Mouse (Mus musculus) forebrain, embryonic 14.5 days (tissue): ENCODE data around the gene Cntf. TPM values are rescaled to one million over a fixed set of nuclear protein-coding genes. Genes with fewer than 3 reads are reported as not detected.

ENCODE experiments used
- ATAC-seq: fragments of 200-750 bp; cut with Nextera tagmentation; 2 replicates; pipeline ENCODE4 v1.8.0; 2017; ENCODE audit warnings: mild to moderate bottlenecking, moderate library complexity
- DNase-seq: peaks from one replicate; pipeline ENCODE4 v3.0.0-alpha.2; 2015; ENCODE audit warnings: low spot score
- H3K27ac ChIP-seq: fragments of 300-500 bp; sonication (generic); 2 replicates; pipeline ENCODE4 v1.5.1; 2014; ENCODE audit warnings: low read depth, mild to moderate bottlenecking, control low read depth, low read length, moderate library complexity
- H3K27me3 ChIP-seq: fragments of 300-500 bp; sonication (generic); replicated peaks from 2 replicates; pipeline ENCODE4 v1.6.1; 2014; ENCODE audit warnings: low read length, control low read depth, mixed read lengths; ENCODE audit not compliant: control insufficient read depth, insufficient read depth
- H3K36me3 ChIP-seq: fragments of 300-500 bp; sonication (generic); 2 replicates; pipeline ENCODE4 v1.6.1; 2014; ENCODE audit warnings: low read length, control low read depth; ENCODE audit not compliant: control insufficient read depth, insufficient read depth
- H3K4me1 ChIP-seq: fragments of 300-500 bp; sonication (generic); 2 replicates; pipeline ENCODE4 v1.6.1; 2014; ENCODE audit warnings: antibody characterized with exemption, low read length, control low read depth; ENCODE audit not compliant: control insufficient read depth, insufficient read depth
- H3K4me2 ChIP-seq: fragments of 300-500 bp; sonication (generic); 2 replicates; pipeline ENCODE4 v1.6.1; 2014; ENCODE audit warnings: mild to moderate bottlenecking, control low read depth, low read length
- H3K4me3 ChIP-seq: fragments of 300-500 bp; sonication (generic); 2 replicates; pipeline ENCODE4 v1.5.1; 2014; ENCODE audit warnings: low read depth, low read length, control low read depth
- H3K9ac ChIP-seq: fragments of 300-500 bp; sonication (generic); 2 replicates; pipeline ENCODE4 v1.6.1; 2014; ENCODE audit warnings: mild to moderate bottlenecking, low read length, control low read depth, moderate library complexity
- H3K9me3 ChIP-seq: fragments of 300-500 bp; sonication (generic); replicated peaks from 2 replicates; pipeline ENCODE4 v1.6.1; 2016; ENCODE audit warnings: low read length, control low read depth, mixed read lengths; ENCODE audit not compliant: control insufficient read depth
- WGBS: fragments of 180-500 bp; shearing (Covaris S2); extraction: QIAGEN DNeasy Blood & Tissue Kit; methylation state at CpG from one replicate; pipeline ENCODE4 v1.1.7; 2014; 5-methylcytosine and 5-hydroxymethylcytosine counted together
- polyA plus RNA-seq: library from polyadenylated mRNA; unstranded; fragments of >200 nt; fragmentation: Nextera tagmentation; extraction: Ambion mirVana; gene quantifications from 2 replicates; pipeline ENCODE4 v1.2.1, GENCODE M21; 2014

Cntf gene
- 1.2 TPM in 2 replicates for polyA plus RNA-seq

- Histone ChIP-seq H3K9me3 (no peaks in the 10 kb centered on the region), H3K4me2 (no peak within 1 kb of the TSS), H3K9ac (no peak within 1 kb of the TSS), H3K27ac (no peak within 1 kb of the TSS), H3K4me3 (no peak within 1 kb of the TSS), H3K27me3 (no peaks in the 10 kb centered on the region), H3K4me1 (no peaks in the 10 kb centered on the region), H3K36me3 (peaks cover 41% of the 10 kb centered on the region)
- 66% methylated on average over 7 of the region's 7 CpGs for WGBS
- ATAC-seq (no peak), DNase-seq (no peak)
Measured at GRCm38 (mm10) chr19:12765308-12765707, at the start of gene Cntf. TSS of gene Cntf (minus strand) at chr19:12765632.

GRCm38 (mm10) chr19:12813883-12814282 is 48.5 kb upstream of the Cntf start:
- H3K4me2 ChIP-seq = no peak overlapping the region
- no peak for DNase-seq
- H3K36me3 ChIP-seq = no peaks in the 10 kb centered on the region
- H3K27me3 ChIP-seq = no peaks in the 10 kb centered on the region
- no peaks in the 10 kb centered on the region for H3K9me3 ChIP-seq
- H3K9ac ChIP-seq = no peak overlapping the region
- H3K27ac ChIP-seq = no peak overlapping the region
- H3K4me3 ChIP-seq = no peak overlapping the region
- H3K4me1 ChIP-seq = no peaks in the 10 kb centered on the region
- no peak for ATAC-seq
- WGBS = 89% methylated on average over 1 of the region's 1 CpGs

- H3K9ac ChIP-seq = no peak overlapping the region
- no peak overlapping the region for H3K27ac ChIP-seq
- H3K9me3 ChIP-seq = no peaks in the 10 kb centered on the region
- WGBS = 81% methylated on average over 1 of the region's 1 CpGs
- no peak for DNase-seq
- no peaks in the 10 kb centered on the region for H3K4me1 ChIP-seq
- H3K4me2 ChIP-seq = no peak overlapping the region
- no peaks in the 10 kb centered on the region for H3K36me3 ChIP-seq
- H3K27me3 ChIP-seq = no peaks in the 10 kb centered on the region
- no peak overlapping the region for H3K4me3 ChIP-seq
- no peak for ATAC-seq
Measured at GRCm38 (mm10) chr19:12812644-12813364, 47.4 kb upstream of the Cntf start.

GRCm38 (mm10) chr19:12806214-12806613 is 40.8 kb upstream of the Cntf start:
- no peak overlapping the region for H3K27ac ChIP-seq
- no peak overlapping the region for H3K9ac ChIP-seq
- DNase-seq = no peak
- no peak overlapping the region for H3K4me2 ChIP-seq
- no peaks in the 10 kb centered on the region for H3K4me1 ChIP-seq
- H3K9me3 ChIP-seq = no peaks in the 10 kb centered on the region
- H3K4me3 ChIP-seq = no peak overlapping the region
- H3K36me3 ChIP-seq = no peaks in the 10 kb centered on the region
- WGBS = 68% methylated on average over 2 of the region's 2 CpGs
- H3K27me3 ChIP-seq = no peaks in the 10 kb centered on the region
- no peak for ATAC-seq

GRCm38 (mm10) chr19:12805730-12806129 is 40.3 kb upstream of the Cntf start:
- no peaks in the 10 kb centered on the region for H3K36me3 ChIP-seq
- H3K4me3 ChIP-seq = no peak overlapping the region
- no peaks in the 10 kb centered on the region for H3K27me3 ChIP-seq
- H3K4me2 ChIP-seq = no peak overlapping the region
- no peak overlapping the region for H3K27ac ChIP-seq
- 83% methylated on average over 3 of the region's 3 CpGs for WGBS
- ATAC-seq = no peak
- no peak overlapping the region for H3K9ac ChIP-seq
- H3K9me3 ChIP-seq = no peaks in the 10 kb centered on the region
- H3K4me1 ChIP-seq = no peaks in the 10 kb centered on the region
- DNase-seq = no peak

- 90% methylated on average over 1 of the region's 1 CpGs for WGBS
- Histone ChIP-seq H3K27me3 (no peaks in the 10 kb centered on the region), H3K4me1 (no peaks in the 10 kb centered on the region), H3K36me3 (no peaks in the 10 kb centered on the region), H3K4me2 (no peak overlapping the region), H3K9ac (no peak overlapping the region), H3K4me3 (no peak overlapping the region), H3K9me3 (no peaks in the 10 kb centered on the region), H3K27ac (no peak overlapping the region)
- DNase-seq (no peak), ATAC-seq (no peak)
Measured at GRCm38 (mm10) chr19:12804237-12804636, 38.8 kb upstream of the Cntf start.

- DNase-seq (no peak), ATAC-seq (no peak)
- WGBS = 75% methylated on average over 3 of the region's 3 CpGs
Measured at GRCm38 (mm10) chr19:12802830-12803229, 37.4 kb upstream of the Cntf start.

GRCm38 (mm10) chr19:12801046-12801445 is 35.6 kb upstream of the Cntf start:
- Histone ChIP-seq H3K9ac (no peak overlapping the region), H3K4me1 (no peaks in the 10 kb centered on the region), H3K27ac (no peak overlapping the region), H3K4me3 (no peak overlapping the region), H3K4me2 (no peak overlapping the region), H3K9me3 (no peaks in the 10 kb centered on the region), H3K27me3 (no peaks in the 10 kb centered on the region), H3K36me3 (no peaks in the 10 kb centered on the region)
- 75% methylated on average over 3 of the region's 3 CpGs for WGBS
- ATAC-seq (no peak), DNase-seq (no peak)

More at GRCm38 (mm10) chr19:12802830-12803229, 37.4 kb upstream of the Cntf start:
- H3K4me1 ChIP-seq = no peaks in the 10 kb centered on the region
- no peaks in the 10 kb centered on the region for H3K36me3 ChIP-seq
- no peak overlapping the region for H3K4me3 ChIP-seq
- H3K9me3 ChIP-seq = no peaks in the 10 kb centered on the region
- no peak overlapping the region for H3K9ac ChIP-seq
- no peak overlapping the region for H3K27ac ChIP-seq
- no peak overlapping the region for H3K4me2 ChIP-seq
- H3K27me3 ChIP-seq = no peaks in the 10 kb centered on the region

GRCm38 (mm10) chr19:12800621-12801020 is 35.2 kb upstream of the Cntf start:
- DNase-seq (no peak), ATAC-seq (no peak)
- H3K4me3 ChIP-seq = no peak overlapping the region
- H3K9me3 ChIP-seq = no peaks in the 10 kb centered on the region
- WGBS = 80% methylated on average over 2 of the region's 2 CpGs
- H3K36me3 ChIP-seq = no peaks in the 10 kb centered on the region
- H3K27me3 ChIP-seq = no peaks in the 10 kb centered on the region
- no peak overlapping the region for H3K27ac ChIP-seq
- H3K4me2 ChIP-seq = no peak overlapping the region
- H3K4me1 ChIP-seq = no peaks in the 10 kb centered on the region
- H3K9ac ChIP-seq = no peak overlapping the region
